ENCODE assay signal across 23 mouse cellular contexts in genomic region chr11:60526461-60526860, GRCm38 (mm10). TPM values are rescaled to one million over a fixed set of nuclear protein-coding genes. Genes with fewer than 3 reads are reported as not detected.
DNase-seq lines count a peak whose midpoint lies in the region; ATAC-seq and TF ChIP-seq lines count a peak whose summit lies in the region.
"Had no signal": no experiment of that assay in that cellular context is flagged by ENCODE, and none has a peak within 500 bp of the region (broad histone marks: within the 10 kb centered on the region; RNA-seq: fewer than 3 reads in every experiment).

No protein-coding gene starts in this region.

- no peak for TF ChIP-seq CTCF in cerebellum, adult 2 months (IDR thresholded peaks at IDR 0.05; ENCODE audit: borderline replicate concordance, insufficient read depth, low read depth, low read length)
- TF ChIP-seq CTCF in brain, embryonic 14.5 days (IDR thresholded peaks at IDR 0.05; ENCODE audit: borderline replicate concordance, extremely low read depth, insufficient read depth, insufficient read length) = no peak

- H3K27me3 ChIP-seq in cerebellum, adult 2 months (ENCODE audit: control insufficient read depth, insufficient read depth, low read length) = no peaks in the 10 kb centered on the region
- H3K27me3 ChIP-seq: heart, embryonic 15.5 days; midbrain, embryonic 13.5 days; neural tube, embryonic 13.5 days; stomach, embryonic 15.5 days had no signal

- no peak overlapping the region for H3K27ac ChIP-seq in cerebellum, adult 2 months (ENCODE audit: insufficient read depth, low read length)
- H3K27ac ChIP-seq: forebrain, embryonic 10.5 days; heart, adult 2 months; heart, embryonic 15.5 days; midbrain, embryonic 13.5 days; neural tube, embryonic 13.5 days; stomach, embryonic 15.5 days had no signal

- 20% methylated on average over 4 of the region's 4 CpGs for WGBS in cerebellum, adult 2 months

- ATAC-seq in CD4-positive, CD25-positive, alpha-beta regulatory T cell, adult 4 months = no peak
- ATAC-seq: forebrain, postnatal 0 days; hindbrain, embryonic 16.5 days; intestine, embryonic 16.5 days; midbrain, embryonic 13.5 days had no signal

- no peak for TF ChIP-seq POLR2A in cerebellum, adult 2 months (IDR thresholded peaks at IDR 0.05; ENCODE audit: borderline replicate concordance, insufficient read depth, low read length)
- no peak for TF ChIP-seq POLR2A in brain, embryonic 14.5 days (IDR thresholded peaks at IDR 0.05; ENCODE audit: borderline replicate concordance, extremely low read depth, insufficient read depth, insufficient read length, poor library complexity, severe bottlenecking)

- DNase-seq in cerebellum, postnatal 10 days = peak; percentile 31 to 32
- DNase-seq in cerebellum, adult 2 months = no peak
- DNase-seq in ovary, adult 18-20 months (ENCODE audit: low spot score) = peak; percentile 19
- DNase-seq in ovary, postnatal 10 days (ENCODE audit: low spot score) = no peak
- peak; percentile 4 for DNase-seq in brain, embryonic 14.5 days (ENCODE audit: low read depth)
- DNase-seq in kidney, postnatal 4 days = peak; percentile 22 to 42
- DNase-seq in lung, postnatal 4 days = no peak
- DNase-seq: cerebellum, adult 11-12 months; cerebellum, postnatal 36 days; forebrain, postnatal 0 days; left cerebral cortex, postnatal 4 days; liver; lung, postnatal 10 days; right cerebral cortex, postnatal 25 days had no signal

- H3K4me3 ChIP-seq in cerebellum, adult 2 months (replicated peaks; ENCODE audit: insufficient read depth, low read depth, low read length) = no peak overlapping the region
- H3K4me3 ChIP-seq: forebrain, embryonic 10.5 days; heart, adult 2 months; heart, embryonic 15.5 days; midbrain, embryonic 13.5 days; neural tube, embryonic 13.5 days; stomach, embryonic 15.5 days had no signal

- no peaks in the 10 kb centered on the region for H3K4me1 ChIP-seq in cerebellum, adult 2 months (ENCODE audit: control insufficient read depth, insufficient read depth, low read length)
- H3K4me1 ChIP-seq: forebrain, embryonic 10.5 days; heart, embryonic 15.5 days; midbrain, embryonic 13.5 days; neural tube, embryonic 13.5 days; stomach, embryonic 15.5 days had no signal

RNA-seq across cellular contexts. Expression of gene Alkbh5, which starts 9.7 kb away (rescaled TPM):
- 25.2 and 27.3 TPM in 2 replicates for polyA plus RNA-seq in cerebellum, adult 2 months (2012; rRNA removed)
- polyA plus RNA-seq in brain, embryonic 14.5 days (2012; rRNA removed) = 15.8 and 22.4 TPM in 2 replicates
- 10 to 100 TPM; 22.1 to 38.0 TPM for polyA plus RNA-seq in CD4-positive, CD25-positive, alpha-beta regulatory T cell, adult 4 months (2017; shearing (Covaris generic))

RNA-seq across cellular contexts. Expression of gene Myo15, which starts 57.3 kb away (rescaled TPM):
- 3.1 and 4.6 TPM in 2 replicates for polyA plus RNA-seq in cerebellum, adult 2 months (2012; rRNA removed)
- 0.16 and 0.19 TPM in 2 replicates for polyA plus RNA-seq in brain, embryonic 14.5 days (2012; rRNA removed)
- polyA plus RNA-seq in CD4-positive, CD25-positive, alpha-beta regulatory T cell, adult 4 months (2017; shearing (Covaris generic)) = not detected
- polyA plus RNA-seq: heart, embryonic 15.5 days had no signal

Comparison
In these comparisons a context has a peak if more than half of its experiments do, and no peak if none do; other contexts are left out.
1. DNase-seq: peak in cerebellum, postnatal 10 days (2 of 2), ovary, adult 18-20 months (single experiment), brain, embryonic 14.5 days (single experiment) and kidney, postnatal 4 days (2 of 2); none in cerebellum, adult 2 months (0 of 2), ovary, postnatal 10 days (single experiment) and lung, postnatal 4 days (0 of 2).